Mouse (Mus musculus) cerebral cortex, adult 2 months (tissue): ENCODE measurements around the gene Eif2d.

ENCODE experiments used
- WGBS: fragments of 180-500 bp; shearing (Covaris S2); methylation state at CpG from one replicate; pipeline ENCODE4 v1.1.7; 2018; 5-methylcytosine and 5-hydroxymethylcytosine counted together

The Eif2d gene

DNA sequence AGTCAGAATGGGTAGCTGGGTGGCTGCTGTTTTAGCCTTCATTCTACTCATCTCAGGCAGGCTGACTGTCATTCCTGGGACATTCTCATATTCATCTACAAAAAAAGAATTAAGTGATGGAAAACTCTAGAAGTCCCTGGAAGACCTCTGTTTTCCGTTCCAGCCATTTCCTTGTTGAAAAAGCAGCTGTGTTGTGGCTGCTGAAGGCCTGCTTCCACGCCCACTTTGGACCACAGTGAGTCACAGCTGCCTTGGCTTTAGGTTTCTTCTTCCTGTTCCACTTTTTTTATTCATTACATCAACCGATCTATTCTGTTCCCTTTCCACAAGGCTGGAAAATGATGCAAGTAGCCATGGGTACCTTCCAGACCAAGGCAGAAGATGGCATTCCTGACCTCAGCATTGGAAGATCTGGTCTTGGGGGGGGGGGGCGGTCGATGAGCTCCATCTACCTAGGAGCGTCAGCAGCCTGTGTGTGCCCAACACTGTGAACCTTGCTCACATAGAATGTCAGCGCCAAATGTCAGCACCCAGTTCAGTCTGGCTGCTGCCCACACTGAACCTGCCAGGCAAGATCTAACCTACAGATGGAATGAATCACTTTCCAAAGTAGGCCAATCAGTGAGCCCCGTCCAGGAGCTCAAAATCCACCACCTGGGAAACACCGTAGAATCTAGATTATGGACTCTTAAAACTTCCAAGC is 31.4 kb downstream of the Eif2d start:
- 49% methylated on average over 9 of the region's 9 CpGs for WGBS

DNA sequence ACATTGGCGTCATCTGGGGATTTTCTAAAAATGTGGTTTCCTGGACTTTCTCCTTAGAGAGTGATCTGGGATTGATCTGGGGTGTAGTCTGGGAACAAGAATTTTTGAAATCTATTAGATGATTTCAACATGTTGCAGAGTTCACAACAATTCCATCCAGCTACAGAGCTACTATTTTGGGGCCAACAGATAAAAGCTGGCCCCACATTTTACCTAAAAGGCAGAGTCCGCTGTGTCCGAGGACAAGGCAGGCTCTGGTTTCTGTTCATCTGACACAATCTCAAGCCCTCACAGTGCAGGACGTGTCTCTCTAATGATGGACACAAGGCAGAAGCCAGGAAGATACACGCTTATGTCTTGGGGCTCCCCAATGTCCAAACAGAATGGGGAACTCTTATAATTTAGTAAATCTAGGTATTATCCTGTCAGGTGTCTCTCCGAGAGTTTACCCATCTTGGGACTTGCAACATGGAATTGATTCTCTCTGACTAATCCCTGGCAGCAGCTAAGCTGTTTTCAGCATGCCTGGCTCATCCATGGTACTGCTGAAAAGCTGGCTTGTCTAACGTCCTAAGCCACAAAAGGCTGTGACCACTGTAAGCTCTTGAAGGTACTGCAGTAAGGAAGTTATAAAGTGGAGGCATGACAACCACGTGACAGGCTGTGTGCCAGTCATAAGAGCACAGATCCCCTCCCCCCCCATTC is 32.1 kb downstream of the Eif2d start:
- WGBS, result 72% methylated on average over 8 of the region's 8 CpGs

DNA sequence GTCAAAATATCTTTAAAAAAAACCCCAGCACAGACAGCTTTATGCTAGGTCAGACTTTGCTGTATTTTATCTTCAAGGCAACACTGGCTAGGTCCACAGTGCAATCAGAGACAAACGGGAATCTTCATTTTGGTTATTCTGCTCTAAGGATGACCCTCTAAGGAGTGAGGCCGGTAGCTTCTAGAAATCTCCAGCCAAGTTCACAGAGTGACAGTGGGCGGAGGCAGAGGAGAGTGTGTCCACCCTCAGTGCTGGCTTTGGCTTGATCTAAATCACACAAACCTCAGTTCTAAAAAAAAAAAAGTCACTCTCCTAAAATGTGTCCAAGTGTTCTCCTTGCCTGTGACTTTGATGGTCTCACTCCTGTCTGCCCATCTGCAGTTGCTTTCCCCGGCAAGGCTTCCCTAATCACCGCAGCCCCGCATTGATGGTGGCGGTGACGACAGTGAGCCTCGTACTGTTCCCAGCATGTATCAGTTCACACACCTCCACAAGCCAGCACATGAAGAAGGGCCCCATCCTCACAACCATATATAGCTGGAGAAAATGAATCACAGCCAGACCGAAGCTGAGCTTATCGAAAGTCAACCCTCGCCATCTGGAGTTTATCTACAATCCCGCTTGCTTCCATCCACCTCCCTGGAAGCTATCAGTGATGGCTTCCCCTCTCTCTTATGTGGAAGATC is 33.0 kb downstream of the Eif2d start:
- WGBS, result 61% methylated on average over 13 of the region's 13 CpGs

- 72% methylated on average over 6 of the region's 6 CpGs for WGBS
Measured at GRCm38 (mm10) chr1:131186995-131187394, 34.0 kb downstream of the Eif2d start.

- 94% methylated on average over 5 of the region's 5 CpGs for WGBS
Measured at GRCm38 (mm10) chr1:131187856-131188255, 34.9 kb downstream of the Eif2d start.

DNA sequence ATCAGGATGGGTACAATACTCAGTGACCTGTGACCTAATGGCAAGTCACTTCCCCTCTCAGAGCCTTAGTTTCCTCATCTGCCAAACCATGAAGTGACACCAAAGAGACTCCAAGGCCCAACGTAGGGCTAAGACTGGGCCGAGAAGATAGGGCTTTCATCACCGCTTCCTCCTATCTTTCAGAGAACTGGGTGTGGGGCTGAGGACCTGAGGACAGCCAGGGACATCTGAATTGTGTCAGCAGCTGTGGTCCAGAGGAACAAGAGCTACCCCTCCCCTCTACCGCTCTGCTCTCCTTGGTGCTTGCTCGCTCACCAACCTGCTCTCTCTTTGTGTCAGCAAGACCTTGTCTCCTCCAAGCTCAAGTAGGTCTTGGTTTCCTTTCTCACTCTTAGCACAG is 35.7 kb downstream of the Eif2d start:
- 93% methylated on average over 5 of the region's 5 CpGs for WGBS

DNA sequence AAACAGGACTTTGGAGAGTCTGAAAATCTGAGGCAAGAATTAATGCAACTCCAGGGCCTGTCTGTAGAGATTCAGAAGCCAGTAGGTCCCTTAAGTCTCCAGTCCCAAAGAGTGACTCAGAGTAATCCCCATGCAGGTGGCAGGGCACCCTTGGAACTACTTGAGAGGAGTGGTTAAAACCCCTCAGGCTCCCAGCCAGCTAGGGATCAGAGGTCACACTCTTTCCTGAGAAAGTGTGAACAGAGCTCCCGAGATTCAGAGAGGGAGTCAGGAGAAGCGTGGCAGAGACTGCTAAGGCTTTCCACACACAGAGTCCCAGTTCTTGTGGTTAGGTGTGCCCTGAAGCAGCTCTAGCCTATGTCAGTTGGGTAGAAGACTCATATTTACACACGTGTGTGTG is 40.8 kb downstream of the Eif2d start:
- WGBS, result 72% methylated on average over 3 of the region's 3 CpGs

GRCm38 (mm10) chr1:131195653-131196052 is 42.7 kb downstream of the Eif2d start:
- 58% methylated on average over 7 of the region's 7 CpGs for WGBS

GRCm38 (mm10) chr1:131196107-131196506 is 43.1 kb downstream of the Eif2d start:
- WGBS, result 39% methylated on average over 2 of the region's 2 CpGs

DNA sequence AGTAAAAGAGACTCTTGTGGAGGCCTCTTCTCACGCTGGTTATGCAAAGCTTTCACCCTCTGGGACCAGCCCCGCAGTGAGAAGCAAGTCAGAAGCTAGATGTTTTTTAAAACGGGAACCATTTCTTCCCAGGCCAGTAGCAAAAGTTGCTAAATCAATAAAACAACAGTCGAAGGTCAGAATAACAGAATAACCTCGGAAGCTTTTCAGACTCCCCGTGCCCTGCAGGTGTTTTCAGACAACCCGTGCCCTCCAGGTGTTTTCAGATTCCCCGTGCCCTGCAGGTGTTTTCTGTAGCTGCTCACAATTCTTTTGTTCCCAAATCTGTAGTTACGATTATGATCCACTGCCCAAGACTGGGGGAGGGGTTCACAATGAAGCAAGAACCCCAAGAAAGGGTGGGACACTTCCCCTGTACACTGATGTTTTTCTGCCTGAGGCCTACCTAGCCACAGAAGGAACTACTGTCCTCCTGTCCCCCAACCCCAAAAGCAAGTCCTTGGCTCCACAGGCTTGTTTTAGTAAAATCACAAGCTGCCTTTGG is 45.5 kb downstream of the Eif2d start:
- WGBS, result 81% methylated on average over 9 of the region's 9 CpGs

DNA sequence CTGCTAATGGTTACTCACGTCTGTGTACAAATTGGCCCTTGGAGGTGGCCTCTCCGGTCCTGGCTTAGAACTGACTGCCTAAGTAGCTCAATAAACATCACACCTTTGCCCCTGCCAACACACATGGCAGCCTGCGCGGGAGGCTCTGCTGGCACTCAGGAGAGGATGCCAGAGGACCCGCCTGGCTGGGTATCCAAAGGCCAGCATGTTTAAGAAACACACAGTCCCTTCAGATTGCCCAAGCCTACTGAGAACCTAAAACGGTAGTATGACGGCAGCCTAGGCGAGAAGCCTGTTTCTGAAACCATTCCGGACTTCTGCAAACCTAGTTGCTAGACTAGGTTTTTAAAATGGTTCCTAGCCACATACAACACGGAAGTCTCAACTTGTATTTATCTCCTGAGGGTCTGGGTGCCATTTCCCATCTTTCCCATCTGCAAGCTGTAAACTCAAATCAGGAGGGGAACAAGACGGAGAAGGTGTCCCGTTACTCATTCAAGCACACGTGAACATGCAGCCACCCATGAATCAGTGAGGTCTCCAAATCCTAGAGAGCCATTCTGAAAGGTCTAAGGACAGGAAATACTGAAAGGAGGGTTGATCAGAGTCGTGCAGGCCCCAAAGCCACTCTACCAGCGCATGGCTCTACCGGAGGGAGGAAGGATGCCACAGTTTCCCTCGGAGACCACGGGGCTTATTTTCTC is 46.3 kb downstream of the Eif2d start:
- 75% methylated on average over 18 of the region's 18 CpGs for WGBS

- 71% methylated on average over 12 of the region's 12 CpGs for WGBS
Measured at GRCm38 (mm10) chr1:131199976-131200375, 47.0 kb downstream of the Eif2d start.

DNA sequence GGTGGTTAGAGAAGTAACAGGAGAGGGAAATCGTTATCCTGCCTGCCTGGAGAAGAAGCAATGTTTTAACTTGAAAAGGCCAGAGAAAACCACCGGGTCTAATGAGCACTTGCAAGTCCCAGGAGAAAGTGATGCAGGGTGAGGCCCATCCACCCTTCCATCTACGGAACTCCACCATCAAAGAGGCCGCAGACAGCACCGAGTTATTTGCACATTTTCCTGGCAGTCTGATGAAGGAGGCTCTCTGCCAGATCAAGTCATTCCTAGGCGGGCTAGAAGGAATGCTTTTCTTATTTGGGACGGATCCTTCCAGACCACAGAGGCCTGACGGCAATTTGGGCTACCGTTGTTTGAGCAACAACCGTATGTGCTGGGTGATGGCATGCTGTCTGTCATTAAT is 47.6 kb downstream of the Eif2d start:
- WGBS, result 51% methylated on average over 10 of the region's 10 CpGs

DNA sequence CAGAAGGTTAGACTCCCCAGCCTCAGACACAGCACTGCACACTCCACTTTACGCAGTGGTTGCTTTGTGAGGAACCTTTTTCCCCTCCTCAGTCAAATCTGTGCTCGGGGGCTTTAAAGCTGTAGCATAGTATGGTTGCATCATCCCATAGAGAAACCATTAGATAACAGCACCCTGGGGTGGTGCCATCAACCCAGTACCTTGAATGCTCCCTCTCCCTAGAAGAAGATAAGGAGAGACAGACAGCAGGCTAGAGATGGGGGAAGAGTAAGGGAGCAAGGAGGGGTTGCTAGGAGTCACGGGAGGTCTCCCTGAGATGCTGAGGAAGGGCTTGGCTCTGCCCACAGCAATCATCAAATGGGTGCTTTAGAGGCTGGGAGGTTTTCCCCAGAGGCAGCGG is 48.4 kb downstream of the Eif2d start:
- WGBS, result 92% methylated on average over 4 of the region's 4 CpGs

- WGBS, result 61% methylated on average over 8 of the region's 8 CpGs
Measured at GRCm38 (mm10) chr1:131204461-131204860, 51.5 kb downstream of the Eif2d start.

GRCm38 (mm10) chr1:131206342-131206741 is 53.4 kb downstream of the Eif2d start:
- WGBS, result 79% methylated on average over 5 of the region's 5 CpGs

DNA sequence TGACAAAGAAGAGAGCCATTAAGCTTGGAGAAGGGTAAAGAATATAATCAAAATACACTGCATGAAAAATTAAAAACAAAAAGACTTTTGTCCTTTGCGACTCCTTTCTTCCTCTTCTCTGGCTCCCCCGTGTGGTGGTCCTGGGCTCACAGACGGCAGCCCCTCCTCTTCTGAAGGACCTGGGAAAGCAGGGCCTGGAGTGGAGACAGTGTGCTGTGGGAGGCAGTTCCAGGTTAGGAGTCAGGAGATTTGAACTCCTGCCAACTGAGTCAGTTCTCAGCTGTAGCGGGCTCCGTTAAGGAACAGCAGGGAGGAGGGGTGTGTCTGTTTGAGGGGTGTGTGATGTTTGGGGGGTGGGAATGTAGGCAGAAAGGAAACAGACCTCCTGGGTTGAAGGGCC is 54.5 kb downstream of the Eif2d start:
- 4% methylated on average over 5 of the region's 5 CpGs for WGBS

GRCm38 (mm10) chr1:131208081-131208480 is 55.1 kb downstream of the Eif2d start:
- WGBS, result 91% methylated on average over 5 of the region's 5 CpGs

DNA sequence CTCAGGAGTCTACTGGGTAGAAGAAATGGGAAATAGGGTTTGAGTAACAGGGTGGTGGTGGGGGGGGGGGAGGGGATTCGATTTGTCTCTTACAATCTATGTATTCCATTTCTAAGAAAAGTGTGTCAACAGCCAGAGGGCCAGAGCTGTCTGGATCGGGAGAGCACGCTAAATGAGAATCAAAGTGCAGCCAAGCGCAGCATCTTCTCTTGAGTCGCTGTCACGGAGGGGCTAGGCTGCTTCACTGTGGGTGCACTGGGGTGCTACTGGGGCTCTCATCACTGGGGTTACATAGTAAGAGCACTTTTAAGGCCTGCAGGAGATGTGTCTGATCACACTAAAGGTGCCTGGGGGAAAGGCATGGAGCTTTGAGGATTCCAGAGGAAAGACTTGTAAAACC is 55.8 kb downstream of the Eif2d start:
- 85% methylated on average over 6 of the region's 6 CpGs for WGBS

DNA sequence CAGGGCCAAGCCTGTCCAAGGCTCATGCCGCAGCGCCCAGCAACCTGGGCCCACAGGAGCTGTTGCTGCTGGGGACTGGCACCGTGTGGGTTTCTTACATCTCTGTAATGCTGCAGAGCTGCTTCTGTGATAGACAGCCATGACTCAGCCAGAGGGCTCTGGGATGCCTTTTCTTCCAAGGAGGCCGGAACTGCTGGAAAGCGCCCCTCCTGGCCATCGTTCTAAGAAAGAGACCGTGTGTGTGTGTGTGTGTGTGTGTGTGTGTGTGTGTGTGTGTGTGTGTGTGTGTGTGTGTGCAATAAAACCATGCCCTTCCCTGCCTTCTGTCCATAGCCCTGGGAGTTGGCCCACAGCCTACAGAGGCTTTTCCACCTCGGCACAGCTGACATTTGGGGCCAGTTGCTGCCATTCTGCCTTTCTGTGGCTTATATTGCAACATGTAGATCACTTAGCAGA is 57.0 kb downstream of the Eif2d start:
- 53% methylated on average over 8 of the region's 8 CpGs for WGBS

DNA sequence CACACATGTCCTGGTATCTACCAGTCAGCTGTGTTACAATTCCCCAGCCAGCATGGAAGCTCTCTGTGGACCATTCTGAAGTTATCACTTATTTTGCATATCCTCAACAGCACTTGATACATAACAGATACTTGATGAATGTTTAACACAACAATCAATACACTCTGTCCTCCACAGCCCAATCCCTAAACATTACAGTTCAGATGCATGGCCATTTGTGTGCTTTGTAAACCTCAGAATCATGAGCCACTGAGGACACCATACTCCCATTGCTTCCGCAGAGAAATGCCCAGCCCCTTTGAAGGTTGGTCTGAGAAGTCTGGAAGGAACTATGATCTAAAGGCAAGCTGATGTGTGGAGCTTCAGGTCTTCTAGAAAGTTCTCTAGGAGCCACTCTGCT is 58.7 kb downstream of the Eif2d start:
- WGBS, result 100% methylated on average over 1 of the region's 1 CpGs

DNA sequence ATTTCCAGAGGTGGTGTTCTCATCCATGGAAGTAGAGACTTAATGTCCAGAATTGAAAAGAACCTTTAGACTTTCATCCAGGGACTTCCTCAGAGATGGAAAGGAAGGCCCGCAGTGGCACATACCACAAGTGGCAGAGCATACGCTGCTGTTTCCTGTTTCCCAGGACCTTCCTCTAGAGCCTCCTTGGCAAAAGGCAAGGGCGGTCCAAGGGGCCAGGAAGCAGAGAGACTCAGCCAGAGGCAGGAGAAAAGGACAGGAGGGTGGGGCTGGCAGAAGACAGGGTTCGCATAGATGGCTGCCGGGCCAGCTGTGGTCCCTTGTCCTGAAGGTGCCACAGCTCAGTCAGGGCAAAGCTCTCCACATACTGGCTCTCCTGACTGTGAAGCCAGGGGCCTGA is 60.0 kb downstream of the Eif2d start:
- WGBS, result 90% methylated on average over 5 of the region's 5 CpGs
